Mouse (Mus musculus) right cerebral cortex, postnatal 36 days (tissue): ENCODE measurements around the gene Plch2.

Experiments used
- DNase-seq, 2 experiments: peaks; one replicate each; pipeline ENCODE4 v3.0.0; 2022; ENCODE audit warnings: low spot score in 2 of 2, mixed read lengths in 1 of 2

The Plch2 gene

GRCm38 (mm10) chr4:154986096-154986495, 70.5 kb downstream of the Plch2 start:
- peak; percentile 54 to 63 for DNase-seq

GRCm38 (mm10) chr4:154985151-154985777, 71.3 kb downstream of the Plch2 start:
- no peak for DNase-seq

- DNase-seq, result no peak
Observed at GRCm38 (mm10) chr4:154983767-154984166, 72.8 kb downstream of the Plch2 start.

GRCm38 (mm10) chr4:154982247-154983120, 74.1 kb downstream of the Plch2 start:
- no peak for DNase-seq

GRCm38 (mm10) chr4:154981530-154981929, 75.1 kb downstream of the Plch2 start:
- DNase-seq, result peak; percentile 69 to 76

- no peak for DNase-seq
Observed at GRCm38 (mm10) chr4:154981076-154981475, 75.5 kb downstream of the Plch2 start.

GRCm38 (mm10) chr4:154980110-154980509, 76.5 kb downstream of the Plch2 start:
- DNase-seq, result no peak

- no peak for DNase-seq
Observed at GRCm38 (mm10) chr4:154974163-154974611, 82.4 kb downstream of the Plch2 start.

GRCm38 (mm10) chr4:154972546-154972945, 84.0 kb downstream of the Plch2 start:
- DNase-seq, result no peak

- DNase-seq, result peak in 1 of 2 experiments; percentile 54
Observed at GRCm38 (mm10) chr4:154967173-154967572, 89.4 kb downstream of the Plch2 start.

GRCm38 (mm10) chr4:154965856-154966255, 90.7 kb downstream of the Plch2 start:
- no peak for DNase-seq

- DNase-seq, result peak in 1 of 2 experiments; percentile 48
Observed at GRCm38 (mm10) chr4:154964581-154965235, 91.9 kb downstream of the Plch2 start.

GRCm38 (mm10) chr4:154963901-154964580, 92.5 kb downstream of the Plch2 start, which contains the start of gene Pank4:
Gene Pank4 (plus strand): TSS chr4:154964123.
- peak; percentile 89 to 90 for DNase-seq

- peak in 1 of 2 experiments; percentile 56 for DNase-seq
Observed at GRCm38 (mm10) chr4:154963190-154963836, 93.3 kb downstream of the Plch2 start.

GRCm38 (mm10) chr4:154962683-154963082, 93.9 kb downstream of the Plch2 start:
- DNase-seq, result no peak

GRCm38 (mm10) chr4:154961911-154962310, 94.7 kb downstream of the Plch2 start:
- no peak for DNase-seq

- no peak for DNase-seq
Observed at GRCm38 (mm10) chr4:154961226-154961738, 95.3 kb downstream of the Plch2 start.

GRCm38 (mm10) chr4:154960690-154961225, 95.8 kb downstream of the Plch2 start, which contains the start of gene Hes5:
Gene Hes5 (plus strand): TSS chr4:154960923.
- peak; percentile 49 to 52 for DNase-seq

- no peak for DNase-seq
Observed at GRCm38 (mm10) chr4:154960021-154960689, 96.4 kb downstream of the Plch2 start.

- DNase-seq, result no peak
Observed at GRCm38 (mm10) chr4:154958621-154959020, 98.0 kb downstream of the Plch2 start.
